Mouse (Mus musculus) bone marrow macrophage, adult 2 months (primary cell): ENCODE measurements around the gene Dnah2.

ENCODE experiments used
- CTCF ChIP-seq: IDR thresholded peaks from 2 replicates; pipeline ENCODE4 v1.5.1; 2012; ENCODE audit warnings: low read depth, mild to moderate bottlenecking, low read length, moderate library complexity
- POLR2A ChIP-seq: IDR thresholded peaks from 2 replicates; pipeline ENCODE4 v1.6.1; 2012; ENCODE audit warnings: mild to moderate bottlenecking, low read depth, low read length, borderline replicate concordance

- no peak for TF ChIP-seq CTCF
- no peak for TF ChIP-seq POLR2A
These were observed 139.4 kb downstream of the Dnah2 start for GRCm38 (mm10) chr11:69409378-69410044.
